Mouse (Mus musculus) testis, adult 2 months (tissue): ENCODE measurements around the gene 2410004B18Rik. TPM values are rescaled to one million over a fixed set of nuclear protein-coding genes. Genes with fewer than 3 reads are reported as not detected.
"Not testable (repeated sequence)": the region's sequence is repeated elsewhere in the genome, so short reads cannot be mapped to it uniquely, and the experiment has no call there.

Source experiments
- H3K27ac ChIP-seq: fragments of 200-500 bp; 2 replicates; pipeline ENCODE4 v1.5.1; 2012; ENCODE audit warnings: low read depth, low read length; ENCODE audit not compliant: control insufficient read depth, insufficient read depth
- H3K27me3 ChIP-seq: fragments of 200-500 bp; 2 replicates; pipeline ENCODE4 v1.6.1; 2012; ENCODE audit warnings: mild to moderate bottlenecking, low read length, moderate library complexity; ENCODE audit not compliant: control insufficient read depth, insufficient read depth
- H3K36me3 ChIP-seq: fragments of 200-500 bp; 2 replicates; pipeline ENCODE4 v1.6.1; 2012; ENCODE audit warnings: mild to moderate bottlenecking, low read length; ENCODE audit not compliant: control insufficient read depth, insufficient read depth
- H3K4me1 ChIP-seq: fragments of 200-500 bp; 2 replicates; pipeline ENCODE4 v1.6.1; 2012; ENCODE audit warnings: low read length; ENCODE audit not compliant: control insufficient read depth, insufficient read depth
- H3K4me3 ChIP-seq: fragments of 200-500 bp; 2 replicates; pipeline ENCODE4 v1.5.1; 2012; ENCODE audit warnings: low read depth, mild to moderate bottlenecking, low read length, moderate library complexity, mixed read lengths; ENCODE audit not compliant: control insufficient read depth
- CTCF ChIP-seq: fragments of 200-500 bp; IDR thresholded peaks from 2 replicates; pipeline ENCODE4 v1.5.1; 2012; ENCODE audit warnings: low read depth, mild to moderate bottlenecking, inconsistent platforms, low read length, moderate library complexity; ENCODE audit not compliant: control insufficient read depth, insufficient read depth, insufficient replicate concordance
- POLR2A ChIP-seq: fragments of 200-500 bp; IDR thresholded peaks from 2 replicates; pipeline ENCODE4 v1.6.1; 2012; ENCODE audit warnings: low read depth, mild to moderate bottlenecking, inconsistent platforms, low read length, moderate library complexity; ENCODE audit not compliant: control insufficient read depth
- polyA plus RNA-seq: library from polyadenylated mRNA; depleted of rRNA; stranded (reverse); fragments of >200 nt; gene quantifications from 2 replicates; pipeline ENCODE4 v1.2.3, GENCODE M21; 2012

2410004B18Rik gene
- polyA plus RNA-seq, 1 experiment, result 13.0 TPM

GRCm38 (mm10) chr3:145953411-145953810 is 15.6 kb downstream of the 2410004B18Rik start:
- peaks cover 2% of the 10 kb centered on the region for H3K4me1 ChIP-seq
- no peaks in the 10 kb centered on the region for H3K36me3 ChIP-seq
- TF ChIP-seq POLR2A, result no peak
- TF ChIP-seq CTCF, result no peak
- no peak overlapping the region for H3K4me3 ChIP-seq
- H3K27ac ChIP-seq, result no peak overlapping the region
- H3K27me3 ChIP-seq, result no peaks in the 10 kb centered on the region

GRCm38 (mm10) chr3:145959824-145960223 is 22.0 kb downstream of the 2410004B18Rik start:
- TF ChIP-seq CTCF (no peak), POLR2A (no peak)
- no peaks in the 10 kb centered on the region; the same call in 1 of the 2 replicates for H3K27me3 ChIP-seq
- H3K27ac ChIP-seq, result no peak overlapping the region
- H3K36me3 ChIP-seq, result no peaks in the 10 kb centered on the region
- no peak overlapping the region for H3K4me3 ChIP-seq
- H3K4me1 ChIP-seq, result peaks cover 13% of the 10 kb centered on the region

GRCm38 (mm10) chr3:145962411-145962810 is 24.6 kb downstream of the 2410004B18Rik start:
- no peaks in the 10 kb centered on the region for H3K36me3 ChIP-seq
- H3K4me1 ChIP-seq, result peaks cover 13% of the 10 kb centered on the region
- no peaks in the 10 kb centered on the region; the same call in 1 of the 2 replicates for H3K27me3 ChIP-seq
- no peak for TF ChIP-seq CTCF
- H3K27ac ChIP-seq, result no peak overlapping the region
- H3K4me3 ChIP-seq, result no peak overlapping the region; the same call in 1 of the 2 replicates

- Histone ChIP-seq H3K36me3 (no peaks in the 10 kb centered on the region), H3K27ac (no peak overlapping the region)
- TF ChIP-seq POLR2A (no peak), CTCF (no peak)
Measured at GRCm38 (mm10) chr3:145963101-145964017, 25.5 kb downstream of the 2410004B18Rik start.

GRCm38 (mm10) chr3:145964018-145964387 is 26.2 kb downstream of the 2410004B18Rik start:
- H3K4me3 ChIP-seq, result no peak overlapping the region
- H3K27ac ChIP-seq, result no peak overlapping the region
- no peaks in the 10 kb centered on the region; the same call in 1 of the 2 replicates for H3K27me3 ChIP-seq
- H3K4me1 ChIP-seq, result peaks cover 14% of the 10 kb centered on the region
- TF ChIP-seq CTCF (no peak), POLR2A (no peak)
- no peaks in the 10 kb centered on the region for H3K36me3 ChIP-seq

More at GRCm38 (mm10) chr3:145963101-145964017, 25.5 kb downstream of the 2410004B18Rik start:
- Histone ChIP-seq H3K4me3 (peak overlapping the region; percentile 22), H3K4me1 (peaks cover 13% of the 10 kb centered on the region), H3K27me3 (no peaks in the 10 kb centered on the region; the same call in 1 of the 2 replicates)

GRCm38 (mm10) chr3:145964473-145964872 is 26.7 kb downstream of the 2410004B18Rik start:
- H3K36me3 ChIP-seq, result no peaks in the 10 kb centered on the region
- H3K4me3 ChIP-seq, result no peak overlapping the region
- no peaks in the 10 kb centered on the region; the same call in 1 of the 2 replicates for H3K27me3 ChIP-seq
- peaks cover 16% of the 10 kb centered on the region for H3K4me1 ChIP-seq
- H3K27ac ChIP-seq, result no peak overlapping the region
- no peak for TF ChIP-seq CTCF
- no peak for TF ChIP-seq POLR2A

GRCm38 (mm10) chr3:145965583-145965982 is 27.8 kb downstream of the 2410004B18Rik start:
- not testable (repeated sequence) for H3K4me3 ChIP-seq, H3K36me3 ChIP-seq, H3K27ac ChIP-seq, H3K27me3 ChIP-seq
- H3K4me1 ChIP-seq, result peaks cover 16% of the 10 kb centered on the region
